Mouse (Mus musculus) MEL (cell line): ENCODE measurements around the gene Unc5b. TPM values are rescaled to one million over a fixed set of nuclear protein-coding genes. Genes with fewer than 3 reads are reported as not detected.

ENCODE experiments used
- DNase-seq: peaks from one replicate; pipeline ENCODE4 v3.0.0; 2011; ENCODE audit warnings: low read depth, low spot score
- H3K27ac ChIP-seq: 2 replicates; pipeline ENCODE4 v1.5.1; 2012; ENCODE audit warnings: low read depth, mild to moderate bottlenecking, control low read depth, low read length, moderate library complexity; ENCODE audit not compliant: control insufficient read depth
- H3K27me3 ChIP-seq, 2 experiments: fragments of 150-350 bp in 1 of 2; sonication (generic) in 1 of 2; 2 replicates each; pipeline ENCODE4 v1.6.1; 2012; ENCODE audit warnings: low read length in 2 of 2, mild to moderate bottlenecking in 2 of 2, improper control_type of control experiment in 1 of 2, moderate library complexity in 1 of 2; ENCODE audit not compliant: insufficient read depth in 2 of 2, control insufficient read depth in 1 of 2
- H3K36me3 ChIP-seq, 2 experiments: 2 replicates each; pipeline ENCODE4 v1.6.1; 2012 to 2014; ENCODE audit warnings: low read length in 2 of 2, improper control_type of control experiment in 1 of 2, inconsistent platforms in 1 of 2, mild to moderate bottlenecking in 1 of 2; ENCODE audit not compliant: insufficient read depth in 2 of 2, control insufficient read depth in 1 of 2
- H3K4me1 ChIP-seq, 2 experiments: fragments of 150-350 bp in 1 of 2; sonication (generic) in 1 of 2; 2 replicates each; pipeline ENCODE4 v1.6.1; 2012; ENCODE audit warnings: low read length in 2 of 2, improper control_type of control experiment in 1 of 2, mild to moderate bottlenecking in 1 of 2; ENCODE audit not compliant: insufficient read depth in 2 of 2, control insufficient read depth in 1 of 2
- H3K4me3 ChIP-seq, 2 experiments: fragments of 150-350 bp in 1 of 2; sonication (generic) in 1 of 2; 2 replicates each; pipeline ENCODE4 v1.5.1; 2012; ENCODE audit warnings: low read depth in 2 of 2, low read length in 2 of 2, mild to moderate bottlenecking in 2 of 2, moderate library complexity in 2 of 2, control low read depth in 1 of 2, improper control_type of control experiment in 1 of 2; ENCODE audit not compliant: control insufficient read depth in 1 of 2, insufficient read depth in 1 of 2
- H3K79me2 ChIP-seq: 2 replicates; pipeline ENCODE4 v1.6.1; 2012; ENCODE audit warnings: mild to moderate bottlenecking, low read length, moderate library complexity; ENCODE audit not compliant: control insufficient read depth, poor library complexity, insufficient read depth
- H3K9ac ChIP-seq: 2 replicates; pipeline ENCODE4 v1.6.1; 2012; ENCODE audit warnings: low read depth, mild to moderate bottlenecking, control low read depth, low read length, moderate library complexity; ENCODE audit not compliant: control insufficient read depth, poor library complexity, severe bottlenecking
- H3K9me3 ChIP-seq: fragments of 150-350 bp; sonication (generic); replicated peaks from 2 replicates; pipeline ENCODE4 v1.6.1; 2012; ENCODE audit warnings: mild to moderate bottlenecking, low read length, improper control_type of control experiment, moderate library complexity; ENCODE audit not compliant: insufficient read depth
- BHLHE40 ChIP-seq: IDR thresholded peaks from 2 replicates; pipeline ENCODE4 v1.6.1; 2012; ENCODE audit warnings: low read depth, mild to moderate bottlenecking, inconsistent platforms, low read length, improper control_type of control experiment, borderline replicate concordance
- CHD2 ChIP-seq: IDR thresholded peaks from 2 replicates; pipeline ENCODE4 v1.6.1; 2011; ENCODE audit warnings: low read length, improper control_type of control experiment
- CTCF ChIP-seq, 3 experiments: IDR thresholded peaks in 2 of 3; conservative IDR thresholded peaks in 1 of 3; 2 replicates each; pipeline ENCODE4 v1.5.1; 2011 to 2012; ENCODE audit warnings: low read length in 3 of 3, low read depth in 2 of 3, mild to moderate bottlenecking in 2 of 3, improper control_type of control experiment in 1 of 3, inconsistent platforms in 1 of 3, mixed read lengths in 1 of 3, moderate library complexity in 1 of 3; ENCODE audit not compliant: control insufficient read depth in 1 of 3, insufficient read depth in 1 of 3, poor library complexity in 1 of 3, severe bottlenecking in 1 of 3
- GABPA ChIP-seq: IDR thresholded peaks from 2 replicates; pipeline ENCODE4 v1.6.1; 2012; ENCODE audit warnings: low read depth, mild to moderate bottlenecking, inconsistent platforms, low read length, improper control_type of control experiment, moderate library complexity
- GATA1 ChIP-seq: IDR thresholded peaks from 2 replicates; pipeline ENCODE4 v1.6.1; 2011; ENCODE audit warnings: low read depth, low read length, improper control_type of control experiment
- JUND ChIP-seq: IDR thresholded peaks from 2 replicates; pipeline ENCODE4 v1.6.1; 2011; ENCODE audit warnings: low read depth, mild to moderate bottlenecking, improper control_type of control experiment, low read length
- KAT2A ChIP-seq: conservative IDR thresholded peaks from 2 replicates; pipeline ENCODE4 v1.6.1; 2012; ENCODE audit warnings: low read depth, low read length, improper control_type of control experiment, inconsistent platforms
- MAFK ChIP-seq: IDR thresholded peaks from 2 replicates; pipeline ENCODE4 v1.6.1; 2011; ENCODE audit warnings: low read depth, mild to moderate bottlenecking, low read length, improper control_type of control experiment, borderline replicate concordance
- MAX ChIP-seq: IDR thresholded peaks from 2 replicates; pipeline ENCODE4 v1.6.1; 2011; ENCODE audit warnings: low read length, improper control_type of control experiment
- MYC ChIP-seq: IDR thresholded peaks from 2 replicates; pipeline ENCODE4 v1.6.1; 2011; ENCODE audit warnings: low read depth, mild to moderate bottlenecking, low read length, improper control_type of control experiment, moderate library complexity
- NRF1 ChIP-seq: IDR thresholded peaks from 2 replicates; pipeline ENCODE4 v1.6.1; 2014; ENCODE audit warnings: low read depth, mild to moderate bottlenecking, inconsistent platforms, low read length, improper control_type of control experiment, moderate library complexity; ENCODE audit not compliant: poor library complexity, insufficient read depth, severe bottlenecking
- POLR2A ChIP-seq, 2 experiments: IDR thresholded peaks; 2 replicates each; pipeline ENCODE4 v1.6.1; 2011 to 2012; ENCODE audit warnings: low read length in 2 of 2, mild to moderate bottlenecking in 2 of 2, control low read depth in 1 of 2, improper control_type of control experiment in 1 of 2, low read depth in 1 of 2, moderate library complexity in 1 of 2; ENCODE audit not compliant: control insufficient read depth in 1 of 2, insufficient read depth in 1 of 2, poor library complexity in 1 of 2
- RCOR1 ChIP-seq: IDR thresholded peaks from 2 replicates; pipeline ENCODE4 v1.6.1; 2012; ENCODE audit warnings: low read depth, mild to moderate bottlenecking, inconsistent platforms, low read length, improper control_type of control experiment
- TBP ChIP-seq: IDR thresholded peaks from 2 replicates; pipeline ENCODE4 v1.8.0; 2011; ENCODE audit warnings: low read depth, low read length, improper control_type of control experiment
- UBTF ChIP-seq: IDR thresholded peaks from 2 replicates; pipeline ENCODE4 v1.6.1; 2012; ENCODE audit warnings: low read depth, mild to moderate bottlenecking, inconsistent platforms, low read length, improper control_type of control experiment, moderate library complexity, borderline replicate concordance; ENCODE audit not compliant: insufficient read depth
- USF1 ChIP-seq: IDR thresholded peaks from 2 replicates; pipeline ENCODE4 v1.6.1; 2014; ENCODE audit warnings: low read depth, mild to moderate bottlenecking, inconsistent platforms, low read length, improper control_type of control experiment, moderate library complexity
- ZC3H11A ChIP-seq: IDR thresholded peaks from 2 replicates; pipeline ENCODE4 v1.6.1; 2012; ENCODE audit warnings: low read depth, mild to moderate bottlenecking, inconsistent platforms, low read length, improper control_type of control experiment
- ZMIZ1 ChIP-seq: IDR thresholded peaks from 2 replicates; pipeline ENCODE4 v1.6.1; 2012; ENCODE audit warnings: low read depth, mild to moderate bottlenecking, inconsistent platforms, low read length, improper control_type of control experiment, moderate library complexity
- ZNF384 ChIP-seq: IDR thresholded peaks from 2 replicates; pipeline ENCODE4 v1.6.1; 2012; ENCODE audit warnings: low read depth, mild to moderate bottlenecking, inconsistent platforms, low read length, improper control_type of control experiment
- polyA plus RNA-seq, 2 experiments: library from polyadenylated mRNA; stranded (reverse) in 1 of 2; unstranded in 1 of 2; fragments of >175 nt in 1 of 2; fragments of >200 nt in 1 of 2; gene quantifications; 2 replicates each; pipeline versions ENCODE4 v1.2.1 to v1.2.4; 2012; ENCODE audit warnings: low replicate concordance in 2 of 2, low read depth in 1 of 2; ENCODE audit not compliant: insufficient read length in 2 of 2, insufficient read depth in 1 of 2, missing spikeins in 1 of 2
- total RNA-seq: library from RNA; depleted of rRNA; stranded (reverse); fragments of 300-350 nt; gene quantifications from 2 replicates; pipeline ENCODE4 v1.2.3, GENCODE M21; 2012

The Unc5b gene
- total and polyA plus RNA-seq, 3 experiments: not detected

- no peak overlapping the region for H3K27ac ChIP-seq
- no peaks in the 10 kb centered on the region for H3K9me3 ChIP-seq
- no peak for DNase-seq
- H3K4me1 ChIP-seq: no peaks in the 10 kb centered on the region
- no peaks in the 10 kb centered on the region for H3K79me2 ChIP-seq
- H3K27me3 ChIP-seq: no peaks in the 10 kb centered on the region
- no peak overlapping the region for H3K4me3 ChIP-seq
- no peaks in the 10 kb centered on the region for H3K36me3 ChIP-seq
- H3K9ac ChIP-seq: no peak overlapping the region
- TF ChIP-seq MYC (no peak), GATA1 (no peak), ZNF384 (no peak), MAX (no peak), ZMIZ1 (no peak), NRF1 (no peak), ZC3H11A (no peak), RCOR1 (no peak), KAT2A (no peak), USF1 (no peak), POLR2A (IDR thresholded peaks at IDR 0.05; ENCODE audit: control insufficient read depth in 1 of 2, insufficient read depth in 1 of 2, low read depth in 1 of 2, low read length in 2 of 2, poor library complexity in 1 of 2) (no peak), TBP (no peak), UBTF (no peak), CHD2 (no peak), GABPA (no peak)
- TF ChIP-seq, all 39 proteins: peak for 0
These were observed 9.5 kb downstream of the Unc5b start for GRCm38 (mm10) chr10:60821736-60822358.

- Histone ChIP-seq H3K9me3 (no peaks in the 10 kb centered on the region), H3K4me1 (no peaks in the 10 kb centered on the region), H3K27me3 (no peaks in the 10 kb centered on the region), H3K4me3 (no peak overlapping the region), H3K27ac (no peak overlapping the region), H3K36me3 (no peaks in the 10 kb centered on the region), H3K9ac (no peak overlapping the region), H3K79me2 (no peaks in the 10 kb centered on the region)
- no peak for DNase-seq
- TF ChIP-seq JUND (no peak), CTCF (IDR thresholded peaks at IDR 0.05 in 2 of 3, conservative IDR thresholded peaks at IDR 0.05 in 1 of 3; ENCODE audit: control insufficient read depth in 1 of 3, insufficient read depth in 1 of 3, low read depth in 2 of 3, low read length in 3 of 3, poor library complexity in 1 of 3, severe bottlenecking in 1 of 3) (no peak), MAFK (no peak), BHLHE40 (no peak)
These were observed 10.1 kb downstream of the Unc5b start for GRCm38 (mm10) chr10:60821311-60821710.
